Mouse (Mus musculus): ENCODE data around the gene Cbfa2t3.

Gene Cbfa2t3

DNA sequence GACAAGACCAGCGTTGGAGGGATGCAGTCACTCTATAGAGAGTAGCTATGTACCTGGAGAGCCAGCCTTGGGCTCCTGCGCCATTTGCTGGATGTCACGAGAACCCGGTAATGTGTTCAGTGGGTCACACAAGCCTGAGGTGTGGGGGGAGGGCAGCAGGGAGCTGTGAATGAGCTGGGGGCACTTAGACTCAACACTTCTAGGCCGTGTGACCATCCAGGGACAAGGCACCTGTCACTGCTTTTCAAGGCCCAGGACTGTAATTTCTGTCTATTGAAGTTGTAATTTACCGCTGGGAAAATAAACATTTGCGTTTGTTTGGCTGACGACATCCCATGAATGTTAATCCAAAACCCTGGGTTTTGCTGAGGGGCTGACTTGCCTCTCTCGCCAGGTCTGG is 12.0 kb downstream of the Cbfa2t3 start:
- no peak for DNase-seq (ENCODE audit: low spot score)

DNA sequence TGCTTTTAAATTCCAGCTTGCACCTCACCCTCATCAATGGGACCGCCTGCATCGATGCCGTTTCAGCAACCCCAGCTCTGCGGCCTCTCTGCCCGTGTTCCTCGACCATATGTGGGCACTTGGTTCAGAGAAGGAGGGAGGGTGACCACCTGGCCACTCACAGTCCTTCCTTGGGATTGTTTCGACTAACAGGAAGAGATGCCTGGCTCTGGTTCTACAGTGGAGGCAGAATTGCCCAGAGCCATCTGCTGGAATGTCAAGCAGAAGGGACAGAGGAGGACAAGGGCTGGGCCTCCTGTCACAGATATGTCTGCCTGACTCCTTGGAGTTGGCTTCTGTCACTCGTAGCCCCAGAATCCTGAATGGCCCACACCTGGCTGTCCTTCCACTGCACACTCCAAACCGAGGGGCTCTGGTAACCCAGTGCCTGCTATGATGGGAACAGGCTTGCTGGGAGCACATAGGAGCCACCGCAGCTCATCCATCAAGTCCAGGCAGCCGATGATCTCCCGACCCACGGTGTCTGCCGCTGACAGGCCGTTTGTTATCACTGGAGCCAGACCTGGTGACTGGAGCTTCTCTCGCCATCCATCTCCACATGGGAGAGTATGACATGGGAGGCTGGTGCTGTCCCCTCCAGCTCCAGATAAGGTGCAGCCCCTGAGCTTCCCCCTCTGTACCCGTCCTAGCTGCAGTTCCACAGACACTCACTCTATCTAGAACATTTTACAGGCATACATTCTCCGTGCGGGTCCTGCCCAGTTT is 13.6 kb downstream of the Cbfa2t3 start:
- DNase-seq (ENCODE audit: low spot score) = no peak

DNA sequence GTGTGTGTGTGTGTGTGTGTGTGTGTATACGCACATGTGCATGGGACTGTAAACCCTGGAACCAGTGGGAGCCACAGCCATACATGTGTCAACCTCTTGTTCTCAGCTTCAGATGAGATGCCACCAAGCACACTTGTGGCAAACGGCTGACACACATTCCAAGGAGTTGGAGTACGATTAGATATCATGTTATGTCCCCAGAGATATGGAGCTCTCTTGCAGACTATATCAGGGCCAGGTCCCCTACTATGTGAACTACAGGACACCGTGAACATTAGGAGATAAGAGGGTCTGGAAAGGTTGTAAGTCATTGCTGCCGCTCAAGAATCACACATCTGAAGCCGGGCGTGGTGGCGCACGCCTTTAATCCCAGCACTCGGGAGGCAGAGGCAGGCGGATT is 16.1 kb downstream of the Cbfa2t3 start:
- DNase-seq (ENCODE audit: low spot score) = no peak

DNA sequence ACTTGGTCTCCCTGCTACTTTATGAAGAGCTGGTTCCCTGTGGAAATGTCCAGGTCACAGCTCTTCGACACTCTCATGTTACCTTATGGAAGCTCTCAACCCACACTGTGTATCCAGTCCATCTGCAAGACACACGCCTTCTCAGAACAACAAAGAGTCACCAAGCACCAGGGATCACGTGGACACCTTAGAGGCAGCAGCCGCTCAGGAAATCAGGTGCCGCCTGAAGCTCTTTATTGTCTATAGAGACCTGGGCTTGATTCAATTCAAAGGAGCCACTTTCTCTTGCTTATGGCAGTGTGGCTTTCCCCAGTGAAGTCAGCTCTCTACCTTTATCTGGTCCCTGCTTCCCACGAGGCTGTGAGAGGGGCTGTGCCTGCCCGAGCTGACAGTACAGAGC is 18.7 kb downstream of the Cbfa2t3 start:
- DNase-seq (ENCODE audit: low spot score) = no peak

DNA sequence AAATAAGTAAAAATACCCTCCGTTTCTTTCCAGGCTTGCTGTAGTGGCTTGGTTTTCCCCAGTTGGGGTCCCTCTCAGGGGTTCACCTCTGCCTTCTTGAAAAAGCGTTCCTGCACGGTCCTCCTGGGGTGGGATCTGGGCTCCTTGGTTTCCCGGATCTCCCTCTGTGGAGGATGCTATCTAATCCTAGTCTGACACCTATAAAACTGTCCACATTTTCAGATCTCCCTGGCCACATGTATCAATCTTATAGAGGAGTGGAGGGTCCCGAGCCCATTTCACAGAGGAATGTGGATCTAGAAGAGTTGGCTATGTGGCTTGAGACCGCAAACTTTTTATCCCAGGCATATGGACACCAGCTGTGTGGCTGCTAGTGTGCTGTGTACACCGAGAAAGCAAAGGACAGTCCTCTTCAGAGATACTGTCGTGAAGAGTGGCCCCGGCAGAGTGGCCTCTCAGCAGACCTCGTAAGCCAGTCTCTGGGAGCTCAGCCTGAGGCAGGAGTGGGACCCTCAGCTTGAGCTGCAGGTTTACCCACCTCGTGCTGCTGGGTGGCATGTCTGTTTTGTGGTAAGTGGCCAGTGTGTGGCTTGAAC is 19.5 kb downstream of the Cbfa2t3 start:
- no peak for DNase-seq (ENCODE audit: low spot score)

DNA sequence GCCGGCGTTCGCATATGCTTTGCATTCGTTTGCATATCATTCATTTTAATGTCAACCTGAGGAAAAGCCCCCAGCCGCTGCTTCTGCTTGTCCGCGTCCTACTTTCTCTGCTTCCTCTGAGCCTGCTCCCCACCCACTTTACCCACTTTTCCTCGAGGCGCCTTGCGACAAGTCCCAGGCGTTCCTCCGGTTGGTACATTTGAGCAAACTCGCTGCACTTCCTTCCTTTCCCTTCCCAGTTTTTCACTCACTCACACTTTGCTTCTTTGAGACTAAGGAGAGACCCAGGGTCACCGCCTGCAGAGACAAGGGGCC is 20.1 kb downstream of the Cbfa2t3 start:
- DNase-seq (ENCODE audit: low spot score) = no peak

DNA sequence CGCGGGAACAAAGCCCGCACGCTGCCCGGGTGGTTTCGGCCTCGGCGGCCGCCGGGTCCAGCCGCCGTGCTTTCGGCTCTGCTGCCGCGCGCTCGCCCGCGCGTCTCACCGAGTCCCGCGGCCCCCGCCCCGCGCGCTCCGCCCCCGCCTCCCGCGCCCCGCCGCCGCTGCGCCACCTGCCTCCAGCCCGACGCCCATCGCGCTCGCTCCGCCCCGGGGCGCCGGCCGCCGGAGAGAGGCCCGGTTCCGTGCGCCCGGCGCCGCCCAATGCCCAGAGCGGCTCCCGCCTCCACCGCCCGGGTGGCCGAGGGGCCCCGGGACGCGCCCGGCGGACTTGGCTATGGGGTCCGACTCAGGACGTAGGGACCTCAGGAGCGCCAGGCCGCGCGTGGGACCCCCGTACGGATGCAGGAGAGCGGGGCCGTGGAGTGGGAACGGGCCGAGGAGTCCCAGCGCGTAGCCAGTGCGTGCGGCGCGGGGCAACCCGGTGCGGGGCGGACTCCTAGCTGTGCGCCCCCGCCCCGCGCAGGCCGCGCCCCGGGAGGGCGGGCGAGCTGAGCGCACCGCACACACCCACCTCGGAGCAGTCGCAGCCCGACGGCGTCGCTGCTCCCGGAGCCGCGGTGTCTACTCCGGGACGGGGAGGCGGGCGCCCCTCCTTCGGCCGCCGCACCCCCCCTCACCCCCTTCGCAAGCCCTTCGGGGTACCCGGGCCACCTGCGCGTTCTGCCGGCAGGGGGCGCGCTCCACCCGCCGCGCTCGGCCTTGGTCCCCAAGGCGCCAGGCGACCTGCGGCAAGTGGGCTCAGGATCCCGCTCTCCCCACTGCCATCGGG is 20.6 kb downstream of the Cbfa2t3 start:
- DNase-seq (ENCODE audit: low spot score) = peak; percentile 64

DNA sequence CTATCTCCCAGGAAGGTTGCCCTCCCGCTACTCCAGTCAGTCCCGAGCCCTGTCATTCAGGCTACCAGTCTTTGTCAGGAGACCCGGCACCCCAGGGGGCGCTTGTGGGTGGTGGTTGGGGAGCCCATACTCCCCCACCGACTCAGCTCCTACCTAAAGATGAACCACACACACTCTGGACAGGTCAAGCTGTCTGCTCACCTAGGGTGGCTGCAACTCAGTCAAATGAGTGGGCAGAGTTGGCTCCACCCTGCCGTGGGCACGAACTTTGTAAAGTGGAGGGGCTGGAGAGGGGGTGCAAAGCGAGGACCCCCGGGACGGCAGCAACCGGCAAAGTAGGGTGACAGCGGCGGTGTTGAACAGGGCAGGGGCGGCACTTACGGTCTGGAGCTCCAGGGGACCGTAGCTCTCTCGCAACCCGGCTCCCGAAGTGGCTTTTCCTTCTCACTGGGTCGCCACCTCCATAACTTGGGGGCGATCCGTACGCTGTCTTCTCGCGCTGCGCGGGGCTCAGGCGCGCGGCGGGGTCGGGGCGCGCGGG is 21.4 kb downstream of the Cbfa2t3 start:
- DNase-seq (ENCODE audit: low spot score) = no peak

DNA sequence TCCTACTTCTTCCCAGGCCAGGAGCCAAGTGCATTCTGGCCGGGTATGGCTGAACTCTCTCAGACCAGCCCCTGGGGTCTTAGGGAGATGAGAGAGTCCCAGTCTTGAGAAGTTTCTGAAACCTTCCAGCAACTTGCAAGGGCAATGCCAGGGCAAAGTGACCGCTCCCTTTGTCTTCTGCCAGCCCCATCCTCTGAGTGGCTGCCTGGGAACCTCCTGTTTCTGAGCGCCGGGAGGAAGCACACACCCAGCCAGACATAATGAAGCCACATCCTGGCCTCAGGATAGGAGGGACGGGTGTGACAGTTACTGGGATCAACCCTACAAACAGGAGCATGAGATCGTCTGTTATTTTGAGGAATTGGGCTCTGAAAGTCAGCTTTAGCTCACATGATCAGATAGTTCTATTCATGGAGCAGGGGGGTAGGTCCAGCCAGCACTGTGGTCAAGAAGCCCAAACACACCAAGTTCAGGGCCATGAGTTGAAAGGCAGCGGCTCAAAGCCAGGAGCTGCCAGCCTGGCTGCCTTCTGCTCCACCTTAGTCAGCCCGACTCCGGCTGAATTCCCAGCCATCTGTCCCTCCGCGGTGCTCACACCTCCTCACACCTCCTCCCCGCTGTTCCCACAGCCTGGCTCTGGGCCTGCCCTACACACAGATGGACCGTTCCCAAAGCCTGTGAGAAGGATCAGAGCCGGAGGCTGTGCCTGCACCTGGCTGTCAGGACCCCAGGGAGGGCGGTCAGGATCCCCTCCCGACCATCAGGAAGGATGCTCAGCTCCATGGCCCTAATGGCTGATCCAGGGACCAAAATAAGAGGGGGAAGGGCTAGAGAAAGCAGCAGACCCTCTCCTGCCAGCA is 22.1 kb downstream of the Cbfa2t3 start:
- DNase-seq (ENCODE audit: low spot score) = peak; percentile 33

DNA sequence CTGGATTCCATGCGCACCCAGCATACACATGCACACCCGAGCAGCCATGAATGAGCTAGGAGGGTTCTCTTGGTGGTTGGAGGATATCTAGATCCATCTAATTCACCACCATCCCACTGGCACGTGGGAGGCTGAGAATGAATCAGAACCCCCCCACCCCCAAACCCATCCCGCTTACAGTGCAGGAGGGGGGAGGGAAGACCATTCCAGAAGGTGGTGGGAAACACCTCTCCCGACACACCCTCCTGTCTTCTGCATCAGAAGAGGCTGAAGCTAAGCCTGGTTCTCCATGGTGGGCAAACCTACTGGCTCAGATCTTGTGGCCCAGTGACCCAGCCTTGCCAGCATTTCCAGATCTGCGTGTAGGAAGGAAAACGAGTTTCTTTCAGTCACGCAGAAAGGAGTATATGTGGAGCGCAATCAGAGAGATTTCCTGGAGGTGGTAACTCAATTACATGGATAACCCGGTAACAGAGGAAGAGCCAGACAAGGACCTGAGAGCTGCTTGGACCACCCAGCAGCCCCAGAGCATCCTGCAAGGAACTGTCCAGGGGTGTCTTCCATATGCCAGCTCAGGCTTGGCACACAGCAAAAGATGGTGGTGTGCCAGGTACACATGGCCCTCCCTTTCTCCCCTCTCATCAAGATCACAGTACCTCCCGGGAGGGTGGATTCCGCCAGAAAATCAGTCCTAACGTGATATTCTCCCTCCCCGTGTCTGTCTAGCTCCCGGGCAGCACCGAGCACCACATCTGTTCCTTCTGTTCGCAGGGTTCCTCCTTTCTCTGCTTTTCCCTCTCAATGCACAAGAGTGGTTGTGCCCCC is 23.1 kb downstream of the Cbfa2t3 start:
- DNase-seq (ENCODE audit: low spot score) = no peak

DNA sequence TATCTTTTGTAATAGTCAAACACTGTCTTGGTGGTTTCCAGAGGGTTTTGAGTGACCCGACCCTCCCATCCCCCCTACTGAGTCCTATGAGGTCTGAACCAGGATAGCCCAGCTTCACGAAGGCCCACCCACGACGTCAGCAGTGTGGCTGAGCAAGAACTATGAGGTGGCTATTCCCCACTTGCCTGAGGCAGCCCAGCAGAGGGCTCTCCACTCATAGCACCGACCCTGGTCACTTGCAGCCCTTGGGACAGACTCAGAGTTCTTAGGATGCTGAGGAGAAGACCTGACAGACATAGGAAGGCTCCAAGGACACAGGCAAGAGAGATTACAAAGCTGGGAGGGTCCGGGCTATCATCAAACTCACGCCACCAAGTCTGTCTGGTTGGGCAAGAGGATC is 23.9 kb downstream of the Cbfa2t3 start:
- no peak for DNase-seq (ENCODE audit: low spot score)

DNA sequence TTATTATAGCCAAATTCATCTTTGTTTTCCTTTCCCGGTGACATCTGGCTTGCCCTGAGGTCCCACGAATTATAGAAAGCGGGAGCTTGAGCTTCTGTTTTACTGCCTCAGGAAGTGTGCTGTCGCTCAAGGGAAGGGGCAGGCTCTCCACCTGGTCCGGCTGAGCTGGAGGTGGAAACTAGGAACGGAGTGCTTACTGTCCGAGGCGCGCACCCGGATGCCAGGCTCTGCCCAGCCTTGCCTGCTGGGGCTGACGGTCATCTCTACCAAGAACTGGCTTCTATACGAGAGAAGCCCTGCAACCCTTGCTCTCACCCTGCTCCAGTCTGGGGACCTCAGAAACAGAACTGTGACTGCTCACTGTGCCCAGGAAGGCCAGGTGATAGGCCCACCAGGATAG is 24.9 kb downstream of the Cbfa2t3 start:
- no peak for DNase-seq (ENCODE audit: low spot score)

DNA sequence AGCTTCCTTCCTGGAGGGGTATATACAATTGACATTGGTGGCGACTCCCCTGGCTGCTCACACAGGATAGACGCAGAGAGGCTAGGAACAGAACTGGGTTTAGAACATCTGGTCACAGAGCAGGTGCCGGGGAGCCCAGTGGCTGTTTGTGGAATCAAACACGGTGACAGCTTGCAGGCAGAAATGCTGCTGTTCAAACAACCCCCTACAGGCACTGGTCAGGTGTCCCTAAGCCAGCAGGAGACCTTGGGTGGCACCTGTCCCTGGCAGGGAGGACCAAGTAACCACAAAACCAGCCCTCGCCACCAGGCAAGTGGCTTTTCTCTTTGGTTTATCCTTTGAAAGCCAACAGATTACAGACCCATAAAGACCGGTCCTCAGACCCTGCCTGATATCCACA is 27.0 kb downstream of the Cbfa2t3 start:
- DNase-seq (ENCODE audit: low spot score) = no peak

DNA sequence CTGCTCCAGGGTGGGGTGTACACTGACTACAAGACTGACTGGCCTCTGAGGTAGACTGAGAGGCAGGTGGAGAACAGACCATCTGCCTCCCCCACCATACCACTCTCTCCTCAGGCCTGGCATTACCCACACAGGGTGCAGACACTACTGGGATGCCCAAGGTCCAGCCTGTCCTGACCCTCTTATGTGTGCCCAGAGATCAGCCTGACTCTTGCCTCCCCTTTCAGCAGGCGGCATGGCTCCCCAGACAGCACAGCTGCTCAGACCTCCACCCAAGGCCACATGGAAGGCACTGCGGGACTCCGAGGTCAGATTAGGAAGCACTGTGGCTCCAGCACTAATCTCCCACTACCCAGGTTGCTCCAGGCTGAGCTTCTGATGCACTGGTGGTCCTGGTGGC is 28.2 kb downstream of the Cbfa2t3 start:
- no peak for DNase-seq (ENCODE audit: low spot score)

DNA sequence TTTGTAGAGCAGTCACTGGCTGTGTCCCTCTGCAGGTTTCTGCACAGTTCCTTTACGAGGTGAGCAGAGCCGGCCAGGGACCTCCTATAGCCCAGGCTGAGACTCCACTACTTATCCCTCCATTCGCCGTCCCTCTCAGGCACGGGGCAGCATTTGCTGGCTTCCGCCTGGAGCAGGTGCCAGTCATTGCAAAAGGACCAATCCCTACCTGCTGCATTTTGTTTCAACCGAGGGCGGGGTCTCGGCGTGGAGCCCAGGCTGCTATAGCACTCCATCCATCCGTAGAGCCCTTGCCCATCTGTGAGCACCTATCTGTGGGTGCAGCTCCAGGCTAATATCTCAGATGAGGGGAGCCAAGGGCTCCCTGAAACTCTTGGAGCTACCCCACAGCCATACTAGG is 28.9 kb downstream of the Cbfa2t3 start:
- no peak for DNase-seq (ENCODE audit: low spot score)

DNA sequence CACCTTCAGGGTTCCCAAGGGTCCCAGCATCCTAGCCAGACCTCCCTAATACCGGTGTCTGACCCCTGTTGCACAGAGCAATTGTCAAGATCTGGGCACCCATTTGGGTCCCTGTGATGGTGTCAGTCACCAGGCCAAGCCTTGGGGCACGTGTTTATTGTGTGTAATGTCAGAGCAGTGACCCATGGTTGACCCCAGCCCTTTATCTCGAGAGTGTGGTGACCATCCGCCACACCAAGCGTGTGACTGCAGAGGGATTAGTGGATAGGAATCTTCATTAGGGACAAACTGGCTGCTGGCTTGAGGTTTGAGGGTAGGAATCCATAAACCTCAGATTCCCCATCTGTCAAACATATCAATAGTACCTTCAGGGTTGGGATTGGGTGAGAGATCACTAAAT is 29.5 kb downstream of the Cbfa2t3 start:
- no peak for DNase-seq (ENCODE audit: low spot score)

DNA sequence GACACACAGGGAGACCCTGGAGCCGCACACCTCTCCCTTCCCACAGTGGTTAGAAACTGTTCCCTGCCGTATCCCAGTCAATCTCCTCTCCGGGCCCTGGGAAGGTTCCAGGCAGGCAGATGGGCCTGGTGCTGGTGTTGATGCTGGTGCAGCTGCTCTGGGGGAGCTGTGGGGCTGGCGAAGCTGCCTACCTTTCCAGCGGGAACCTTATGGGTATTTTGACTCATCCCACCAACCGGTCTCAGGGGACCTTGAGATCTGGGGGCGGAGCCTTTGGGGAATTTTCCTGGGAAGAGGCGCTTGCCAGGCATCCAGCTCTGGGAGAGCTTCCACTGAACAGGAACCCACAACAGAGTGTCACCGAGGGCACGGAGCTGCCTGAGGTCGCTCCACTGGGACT is 31.1 kb downstream of the Cbfa2t3 start:
- DNase-seq (ENCODE audit: low spot score) = no peak

DNA sequence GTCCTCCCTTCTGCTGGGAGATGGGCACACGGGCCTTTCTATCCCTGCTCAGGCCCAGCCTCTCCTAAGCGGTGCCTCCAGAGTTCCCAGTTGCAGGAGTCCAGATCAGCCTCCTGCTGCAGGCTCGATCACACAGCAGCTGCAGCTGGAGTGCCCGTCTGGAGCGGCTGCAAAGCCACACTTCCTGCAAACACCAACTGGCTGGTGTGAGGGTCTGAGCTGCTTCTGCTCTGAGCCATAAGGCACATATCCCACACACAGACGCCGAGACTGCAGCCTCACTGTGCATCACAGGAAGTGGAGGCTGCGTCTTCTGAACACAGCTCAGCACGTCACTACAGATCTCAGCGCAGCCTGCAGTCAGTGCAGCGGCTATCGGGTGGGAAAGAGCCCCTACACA is 32.1 kb downstream of the Cbfa2t3 start:
- no peak for DNase-seq (ENCODE audit: low spot score)

DNA sequence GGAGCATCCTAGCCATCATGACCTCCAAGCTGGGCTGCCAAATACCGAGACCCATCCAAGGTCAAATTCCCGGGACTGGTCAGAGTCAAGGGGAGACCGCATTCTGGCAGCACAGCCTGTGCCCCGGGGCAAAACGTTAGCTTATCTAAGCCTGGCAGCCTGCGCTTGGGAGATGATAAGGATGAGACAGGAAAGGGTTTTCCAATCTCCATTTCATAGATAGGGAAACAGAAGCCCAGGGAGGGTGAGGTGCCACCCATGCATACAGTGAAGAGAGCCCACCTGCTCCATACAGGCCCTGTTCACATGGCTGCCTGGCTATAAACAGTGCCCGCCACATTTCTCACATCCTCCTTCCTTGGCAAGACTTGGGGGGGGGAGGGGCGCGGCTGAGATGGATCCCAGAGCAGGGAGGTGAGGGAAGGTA is 32.6 kb downstream of the Cbfa2t3 start:
- peak; percentile 84 for DNase-seq (ENCODE audit: low spot score)

DNA sequence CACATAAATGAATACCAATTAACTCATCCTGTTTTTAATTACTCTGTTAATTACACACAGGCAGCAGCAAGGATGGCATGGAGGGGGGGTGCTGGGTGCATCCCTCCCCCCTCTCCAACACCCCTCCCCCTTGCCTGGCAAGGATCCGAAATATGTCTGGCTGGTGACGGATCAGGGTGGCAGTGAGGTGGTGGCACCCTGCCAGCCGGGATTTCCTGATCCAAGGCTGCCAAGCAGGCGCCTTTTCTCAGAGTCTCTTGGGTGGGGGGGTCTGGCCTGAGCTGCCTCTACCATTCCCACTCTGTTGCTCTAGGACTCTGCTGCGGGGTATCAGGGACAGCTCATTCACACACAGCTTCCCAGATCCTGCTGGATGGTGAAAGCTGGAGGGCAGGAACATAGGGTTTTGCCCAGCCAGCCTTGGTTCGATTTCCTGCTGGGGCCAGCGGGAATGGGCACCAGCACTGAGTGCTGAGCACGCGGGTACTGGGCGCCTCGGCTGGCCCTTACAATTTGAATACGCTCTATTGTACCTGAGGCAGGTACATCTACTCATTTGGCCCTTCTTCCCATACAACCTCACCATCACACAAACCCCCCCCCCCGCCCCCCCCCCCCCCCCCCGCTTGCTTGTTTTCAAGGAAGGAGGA is 33.1 kb downstream of the Cbfa2t3 start:
- DNase-seq (ENCODE audit: low spot score) = peak; percentile 50

DNA sequence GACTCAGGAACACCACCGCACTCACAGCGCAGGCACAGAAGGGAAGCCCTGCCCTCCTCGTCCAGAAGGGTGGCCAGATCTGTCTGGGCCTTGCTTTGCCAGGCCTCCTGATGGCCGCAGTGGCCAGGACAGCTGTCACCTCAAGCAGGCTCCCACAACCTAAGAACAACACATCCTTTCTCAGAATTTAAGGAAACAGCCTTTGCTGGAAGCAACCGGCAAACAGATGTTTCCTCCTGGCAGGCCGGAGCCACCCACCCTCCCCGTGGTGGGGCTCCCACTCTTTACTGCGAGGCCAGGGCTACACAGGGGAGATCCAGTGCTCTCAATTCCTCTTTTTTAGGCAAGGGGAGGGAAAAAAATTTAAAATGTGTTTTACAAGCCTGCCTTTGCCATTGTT is 33.7 kb downstream of the Cbfa2t3 start:
- DNase-seq (ENCODE audit: low spot score) = peak; percentile 35

Data from testis, postnatal 14 days (tissue).